Mouse (Mus musculus) neural tube, embryonic 11.5 days (tissue): ENCODE results near the gene Etv6. TPM values are rescaled to one million over a fixed set of nuclear protein-coding genes. Genes with fewer than 3 reads are reported as not detected.

Experiments
- ATAC-seq: fragments of 200-750 bp; cut with Nextera tagmentation; 2 replicates; pipeline ENCODE4 v1.8.0; 2017; ENCODE audit warnings: moderate number of reproducible peaks, mild to moderate bottlenecking, moderate TSS enrichment, moderate library complexity; ENCODE audit not compliant: insufficient read depth, low FRiP score, low TSS enrichment
- DNase-seq: peaks from one replicate; pipeline ENCODE4 v3.0.0-alpha.2; 2015; ENCODE audit warnings: low spot score
- H3K27ac ChIP-seq: fragments of 300-500 bp; sonication (generic); 2 replicates; pipeline ENCODE4 v1.5.1; 2014; ENCODE audit warnings: low read depth, mild to moderate bottlenecking, low read length
- H3K27me3 ChIP-seq: fragments of 300-500 bp; sonication (generic); 2 replicates; pipeline ENCODE4 v1.6.1; 2014; ENCODE audit warnings: mild to moderate bottlenecking, low read length, mixed read lengths; ENCODE audit not compliant: control insufficient read depth, insufficient read depth
- H3K36me3 ChIP-seq: fragments of 300-500 bp; sonication (generic); 2 replicates; pipeline ENCODE4 v1.6.1; 2014; ENCODE audit warnings: mild to moderate bottlenecking, low read length, moderate library complexity, mixed read lengths; ENCODE audit not compliant: control insufficient read depth, insufficient read depth
- H3K4me1 ChIP-seq: fragments of 300-500 bp; sonication (generic); 2 replicates; pipeline ENCODE4 v1.6.1; 2014; ENCODE audit warnings: low read length, mixed read lengths; ENCODE audit not compliant: control insufficient read depth, insufficient read depth
- H3K4me2 ChIP-seq: fragments of 300-500 bp; sonication (generic); 2 replicates; pipeline ENCODE4 v1.6.1; 2014; ENCODE audit warnings: low read depth, mild to moderate bottlenecking, moderate library complexity
- H3K4me3 ChIP-seq: fragments of 300-500 bp; sonication (generic); 2 replicates; pipeline ENCODE4 v1.5.1; 2014; ENCODE audit warnings: low read depth, low read length
- H3K9ac ChIP-seq: fragments of 300-500 bp; sonication (generic); 2 replicates; pipeline ENCODE4 v1.6.1; 2014; ENCODE audit warnings: mild to moderate bottlenecking, low read length
- H3K9me3 ChIP-seq: fragments of 300-500 bp; sonication (generic); 2 replicates; pipeline ENCODE4 v1.6.1; 2016; ENCODE audit warnings: low read length; ENCODE audit not compliant: control insufficient read depth
- WGBS: fragments of 180-500 bp; shearing (Covaris S2); extraction: QIAGEN DNeasy Blood & Tissue Kit; methylation state at CpG from one replicate; pipeline ENCODE4 v1.1.7; 2014; 5-methylcytosine and 5-hydroxymethylcytosine counted together
- polyA plus RNA-seq: library from polyadenylated mRNA; unstranded; fragments of >200 nt; fragmentation: Nextera tagmentation; extraction: Ambion mirVana; gene quantifications from 2 replicates; pipeline ENCODE4 v1.2.1, GENCODE M21; 2014

Etv6 gene
- polyA plus RNA-seq, 1 experiment from 2014 or later: 16.9 TPM

DNA sequence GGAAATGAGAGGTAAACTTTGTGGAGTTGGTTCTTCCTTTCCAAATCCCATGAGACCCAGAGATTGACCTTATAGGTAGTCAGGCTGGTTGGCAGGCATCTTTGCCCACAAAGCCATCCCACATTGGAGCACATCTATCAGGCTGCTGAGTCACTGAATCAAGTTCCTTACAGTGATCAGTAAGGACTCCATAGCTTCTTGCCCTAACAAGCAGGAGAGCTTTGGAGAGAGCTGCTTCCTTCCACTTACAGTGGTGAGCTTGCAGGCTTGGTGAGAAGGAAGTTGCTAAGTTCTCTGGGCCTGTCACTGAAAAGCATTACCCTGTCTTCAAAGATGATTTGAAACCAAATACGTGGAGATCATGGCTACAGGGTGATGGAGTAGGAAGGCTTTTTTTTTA lies 66.9 kb downstream of the Etv6 start:
- Histone ChIP-seq H3K9ac (no peak overlapping the region), H3K4me1 (no peaks in the 10 kb centered on the region), H3K36me3 (no peaks in the 10 kb centered on the region), H3K9me3 (no peaks in the 10 kb centered on the region), H3K4me3 (no peak overlapping the region), H3K27me3 (no peaks in the 10 kb centered on the region), H3K27ac (no peak overlapping the region), H3K4me2 (no peak overlapping the region)
- DNase-seq: no peak
- WGBS: 86% methylated on average over 1 of the region's 1 CpGs
- no peak for ATAC-seq

DNA sequence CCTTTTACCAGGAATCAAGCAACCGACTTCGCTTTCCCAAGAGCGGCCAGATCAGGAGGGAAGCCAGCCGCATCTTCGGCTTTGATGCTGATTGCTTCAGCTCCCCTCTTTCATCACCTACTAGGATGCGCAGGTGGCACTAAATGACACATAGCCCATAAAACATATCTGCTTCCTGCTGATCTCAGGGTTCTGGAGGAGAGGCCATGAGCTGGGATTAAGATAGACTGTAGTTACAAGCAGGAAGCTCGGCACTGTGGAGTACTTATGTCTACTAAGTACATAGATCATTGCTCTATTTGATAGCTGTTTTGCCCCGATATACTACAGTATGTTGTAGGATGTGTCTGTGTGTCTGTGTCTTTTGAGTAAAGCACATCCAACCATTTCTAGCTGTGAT lies 68.0 kb downstream of the Etv6 start:
- no peaks in the 10 kb centered on the region for H3K27me3 ChIP-seq
- no peak overlapping the region for H3K4me2 ChIP-seq
- H3K36me3 ChIP-seq: no peaks in the 10 kb centered on the region
- no peaks in the 10 kb centered on the region for H3K4me1 ChIP-seq
- no peaks in the 10 kb centered on the region for H3K9me3 ChIP-seq
- H3K4me3 ChIP-seq: no peak overlapping the region
- 93% methylated on average over 8 of the region's 8 CpGs for WGBS
- DNase-seq: no peak
- H3K9ac ChIP-seq: no peak overlapping the region
- H3K27ac ChIP-seq: no peak overlapping the region
- ATAC-seq: no peak

DNA sequence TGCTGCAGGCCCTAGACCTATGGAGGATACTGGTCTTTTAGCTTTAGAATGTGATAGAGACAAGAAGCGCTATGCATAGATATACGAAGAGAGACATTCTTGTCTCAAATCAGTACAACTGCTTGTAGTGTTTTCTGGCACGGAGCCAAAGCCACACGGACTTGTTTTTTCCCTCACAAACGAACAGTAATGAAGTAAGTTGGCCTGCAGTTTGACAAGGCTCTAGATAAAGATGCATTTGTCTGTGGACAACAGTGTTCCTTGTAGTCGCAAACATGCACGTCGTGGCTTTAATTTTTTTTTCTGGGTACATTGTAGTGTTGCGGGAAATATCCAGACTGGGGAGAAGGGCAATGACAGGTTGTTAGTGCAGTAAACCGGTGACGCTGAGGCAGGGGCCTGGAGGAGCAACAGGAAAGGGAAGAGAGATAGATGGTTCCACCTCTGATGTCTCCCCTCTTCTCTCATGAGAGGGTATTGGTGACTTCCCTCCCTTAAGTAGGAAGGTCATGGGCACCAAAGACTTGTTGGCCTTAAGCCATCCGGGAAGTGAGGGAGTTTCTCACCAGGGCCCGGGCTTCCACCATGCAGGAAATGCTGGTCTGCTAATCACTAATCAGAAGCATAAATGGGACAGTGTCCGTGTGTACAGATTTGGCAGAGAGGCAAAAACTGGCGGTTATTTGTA lies 70.2 kb downstream of the Etv6 start:
- Histone ChIP-seq H3K27ac (no peak overlapping the region), H3K4me1 (no peaks in the 10 kb centered on the region), H3K9me3 (no peaks in the 10 kb centered on the region), H3K4me3 (no peak overlapping the region), H3K4me2 (no peak overlapping the region), H3K9ac (no peak overlapping the region), H3K36me3 (no peaks in the 10 kb centered on the region), H3K27me3 (no peaks in the 10 kb centered on the region)
- WGBS: 82% methylated on average over 15 of the region's 15 CpGs
- DNase-seq (no peak), ATAC-seq (no peak)

DNA sequence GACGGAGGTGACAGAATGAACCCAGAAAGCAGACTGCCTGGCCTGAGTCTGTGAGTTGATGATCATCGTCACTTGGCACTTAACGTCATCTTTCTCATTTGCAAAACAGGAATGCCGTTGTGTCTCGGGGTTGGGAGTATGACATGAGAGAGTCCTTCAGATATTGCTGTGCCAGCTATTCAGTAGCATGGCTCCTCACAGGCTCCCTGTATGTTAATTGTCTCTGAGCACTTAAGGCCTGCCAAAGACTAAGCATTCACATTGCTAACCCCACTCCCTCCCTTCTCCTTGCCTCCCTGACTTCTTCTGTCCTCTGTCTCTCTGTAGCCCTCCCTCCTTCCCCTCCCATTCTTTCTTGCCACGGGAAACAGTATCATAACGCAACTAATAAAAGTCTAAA lies 72.2 kb downstream of the Etv6 start:
- DNase-seq: no peak

DNA sequence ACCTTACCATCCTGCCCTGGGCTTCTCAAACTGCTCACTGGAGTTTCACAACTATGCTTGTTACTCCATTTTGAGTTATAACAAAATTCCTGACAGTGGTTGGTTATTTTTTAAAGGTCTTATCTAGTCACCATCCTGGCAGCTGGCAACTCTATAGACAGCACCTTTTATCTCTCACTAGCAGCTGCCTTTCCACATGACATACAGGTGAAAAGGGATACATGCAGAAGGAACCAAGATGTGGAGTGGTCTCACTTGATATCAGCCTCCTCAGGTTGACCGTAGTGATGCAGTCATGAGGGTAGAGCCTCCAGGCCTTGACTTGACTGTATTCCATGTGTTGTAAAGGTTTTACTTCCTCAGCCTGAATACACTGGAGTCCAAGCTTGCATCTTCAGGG lies 74.2 kb downstream of the Etv6 start:
- Histone ChIP-seq H3K4me3 (no peak overlapping the region), H3K36me3 (no peaks in the 10 kb centered on the region), H3K4me2 (no peak overlapping the region), H3K27me3 (no peaks in the 10 kb centered on the region), H3K27ac (no peak overlapping the region), H3K9me3 (no peaks in the 10 kb centered on the region), H3K9ac (no peak overlapping the region), H3K4me1 (no peaks in the 10 kb centered on the region)
- DNase-seq (no peak), ATAC-seq (no peak)
- WGBS: 100% methylated on average over 1 of the region's 1 CpGs

More for the DNA sequence above, 72.2 kb downstream of the Etv6 start:
- Histone ChIP-seq H3K27me3 (no peaks in the 10 kb centered on the region), H3K36me3 (no peaks in the 10 kb centered on the region), H3K9me3 (no peaks in the 10 kb centered on the region), H3K27ac (no peak overlapping the region), H3K4me3 (no peak overlapping the region), H3K4me2 (no peak overlapping the region), H3K4me1 (no peaks in the 10 kb centered on the region), H3K9ac (no peak overlapping the region)
- no peak for ATAC-seq
- 92% methylated on average over 7 of the region's 7 CpGs for WGBS

DNA sequence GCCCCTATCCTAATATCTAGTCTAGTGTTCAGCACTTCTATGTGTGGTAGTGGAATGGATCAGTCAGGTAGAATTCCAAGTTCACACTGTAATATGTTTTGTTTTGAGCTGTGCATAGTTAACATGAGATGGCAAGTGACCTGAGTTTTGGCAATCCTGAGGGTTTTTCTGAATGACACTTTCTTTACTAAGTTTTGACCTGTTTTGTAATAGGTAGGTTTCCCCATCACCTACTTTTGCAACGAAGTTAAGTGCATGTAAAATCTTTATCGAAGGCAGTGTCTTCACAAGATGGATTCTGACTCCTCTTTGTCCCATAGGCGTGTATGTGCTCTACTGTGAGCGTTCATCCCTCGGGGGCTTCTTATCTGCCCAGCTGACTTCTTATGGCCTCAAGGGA lies 74.7 kb downstream of the Etv6 start:
- no peak overlapping the region for H3K9ac ChIP-seq
- H3K9me3 ChIP-seq: no peaks in the 10 kb centered on the region
- no peaks in the 10 kb centered on the region for H3K36me3 ChIP-seq
- H3K27ac ChIP-seq: no peak overlapping the region
- no peak overlapping the region for H3K4me3 ChIP-seq
- no peaks in the 10 kb centered on the region for H3K27me3 ChIP-seq
- DNase-seq: no peak
- no peak for ATAC-seq
- no peaks in the 10 kb centered on the region for H3K4me1 ChIP-seq
- H3K4me2 ChIP-seq: no peak overlapping the region
- WGBS: 92% methylated on average over 5 of the region's 5 CpGs

DNA sequence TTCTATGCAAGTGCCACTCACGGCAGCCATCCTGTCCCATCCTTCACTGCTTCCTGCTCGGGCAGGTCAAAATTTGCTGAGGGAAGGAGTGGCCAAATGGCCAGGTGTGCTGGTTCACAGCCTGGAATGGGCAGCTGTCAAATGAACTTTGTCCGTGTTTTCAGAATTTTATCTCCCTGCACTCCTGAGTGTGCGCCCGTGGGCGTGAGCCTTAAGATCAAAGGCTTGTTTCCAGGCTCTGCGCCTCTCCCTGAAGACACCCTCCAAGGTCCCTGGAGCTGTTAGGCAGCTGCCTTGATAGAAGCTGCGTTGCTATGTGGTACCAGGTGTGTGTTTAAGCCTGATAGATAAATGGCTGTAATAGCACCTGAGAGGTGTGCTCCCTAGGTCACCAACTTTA lies 76.1 kb downstream of the Etv6 start:
- no peak overlapping the region for H3K9ac ChIP-seq
- H3K4me1 ChIP-seq: no peaks in the 10 kb centered on the region
- H3K9me3 ChIP-seq: no peaks in the 10 kb centered on the region
- ATAC-seq: no peak
- no peak overlapping the region for H3K4me2 ChIP-seq
- 87% methylated on average over 8 of the region's 8 CpGs for WGBS
- H3K4me3 ChIP-seq: no peak overlapping the region
- H3K27ac ChIP-seq: no peak overlapping the region
- H3K27me3 ChIP-seq: no peaks in the 10 kb centered on the region
- no peak for DNase-seq
- H3K36me3 ChIP-seq: no peaks in the 10 kb centered on the region

DNA sequence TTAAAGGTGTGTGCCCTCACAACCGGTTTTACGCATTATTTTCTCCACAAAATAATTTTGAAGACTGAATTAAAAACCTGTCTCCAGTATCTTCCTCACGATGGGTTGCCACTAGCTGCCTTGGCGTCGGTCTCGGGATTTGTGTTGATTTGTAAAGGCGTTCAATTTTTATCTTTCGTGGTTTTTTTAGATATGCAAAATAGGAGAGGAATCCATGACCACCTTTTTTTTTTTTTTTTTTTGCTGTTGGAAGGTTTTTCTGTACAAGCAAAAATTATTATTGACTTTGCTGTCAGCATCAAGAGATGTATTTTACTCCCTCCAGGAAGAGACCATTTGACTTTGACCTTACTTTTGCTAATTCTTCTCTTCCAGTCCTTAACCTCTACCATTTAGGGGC lies 77.3 kb downstream of the Etv6 start:
- H3K27me3 ChIP-seq: no peaks in the 10 kb centered on the region
- H3K4me1 ChIP-seq: no peaks in the 10 kb centered on the region
- no peaks in the 10 kb centered on the region for H3K36me3 ChIP-seq
- no peaks in the 10 kb centered on the region for H3K9me3 ChIP-seq
- no peak for DNase-seq
- no peak overlapping the region for H3K4me2 ChIP-seq
- 94% methylated on average over 8 of the region's 8 CpGs for WGBS
- no peak overlapping the region for H3K27ac ChIP-seq
- no peak for ATAC-seq
- no peak overlapping the region for H3K9ac ChIP-seq
- no peak overlapping the region for H3K4me3 ChIP-seq

DNA sequence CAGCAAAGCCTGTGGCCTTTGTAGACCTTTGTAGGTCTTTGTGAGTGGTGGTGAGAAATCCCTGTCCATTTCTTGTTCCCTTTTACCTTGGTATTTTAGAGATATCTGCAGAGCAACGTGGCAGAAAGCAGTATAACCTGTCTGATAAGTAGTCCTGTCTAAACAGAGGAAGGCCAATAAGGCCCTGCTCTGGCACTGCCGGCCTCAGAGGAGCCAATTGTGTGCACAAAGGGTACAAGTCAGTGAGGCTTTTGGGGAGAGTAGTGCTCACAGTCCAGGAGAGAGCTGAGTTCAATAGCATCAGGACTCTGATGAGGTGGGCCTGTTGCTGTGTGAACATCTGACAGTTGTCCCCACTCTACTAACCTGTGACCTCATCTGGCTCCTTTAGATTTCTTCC lies 77.7 kb downstream of the Etv6 start:
- Histone ChIP-seq H3K27ac (no peak overlapping the region), H3K27me3 (no peaks in the 10 kb centered on the region), H3K36me3 (no peaks in the 10 kb centered on the region), H3K4me1 (no peaks in the 10 kb centered on the region), H3K4me3 (no peak overlapping the region), H3K4me2 (no peak overlapping the region), H3K9ac (no peak overlapping the region), H3K9me3 (no peaks in the 10 kb centered on the region)
- no peak for ATAC-seq
- no peak for DNase-seq
- WGBS: 87% methylated on average over 2 of the region's 2 CpGs
